Mouse (Mus musculus) cerebellum, postnatal 25 days (tissue): ENCODE measurements around the gene Ugt1a6a.
"Not testable (repeated sequence)": the region's sequence is repeated elsewhere in the genome, so short reads cannot be mapped to it uniquely, and the experiment has no call there.

Source experiments
- DNase-seq, 2 experiments: peaks; one replicate each; pipeline ENCODE4 v3.0.0; 2021; ENCODE audit warnings: mixed read lengths in 2 of 2

Ugt1a6a gene

DNA sequence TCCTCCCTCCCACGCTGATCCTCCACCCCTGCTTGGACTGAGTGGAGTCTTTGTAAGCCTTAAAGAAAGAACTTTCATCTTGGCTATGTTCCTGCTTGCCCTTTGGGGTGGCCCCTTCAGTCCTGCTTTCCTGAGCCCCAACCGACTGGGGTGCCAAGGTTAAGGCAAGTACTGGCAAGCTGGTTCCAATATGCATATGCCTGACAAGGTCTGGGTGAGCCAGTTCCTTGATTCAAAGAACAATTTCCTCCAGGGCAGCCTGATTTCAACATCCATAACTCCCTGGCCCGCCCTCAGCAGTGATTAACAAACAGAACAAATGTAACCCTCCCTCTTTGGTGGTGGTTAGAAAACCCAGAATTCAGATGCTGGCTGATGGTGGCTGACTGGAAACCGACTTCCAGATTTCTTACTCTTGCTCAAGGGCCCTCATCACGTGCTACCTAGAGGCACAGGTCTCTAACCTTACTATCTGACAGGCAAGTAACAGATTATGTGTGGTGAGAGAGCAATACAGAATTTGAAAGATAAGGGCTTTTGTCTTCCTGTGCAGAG lies at the start of gene Ugt1a6a:
Gene Ugt1a6a (plus strand): TSS at position 353 of the 555 bp plus-strand sequence.
- not testable (repeated sequence) for DNase-seq

DNA sequence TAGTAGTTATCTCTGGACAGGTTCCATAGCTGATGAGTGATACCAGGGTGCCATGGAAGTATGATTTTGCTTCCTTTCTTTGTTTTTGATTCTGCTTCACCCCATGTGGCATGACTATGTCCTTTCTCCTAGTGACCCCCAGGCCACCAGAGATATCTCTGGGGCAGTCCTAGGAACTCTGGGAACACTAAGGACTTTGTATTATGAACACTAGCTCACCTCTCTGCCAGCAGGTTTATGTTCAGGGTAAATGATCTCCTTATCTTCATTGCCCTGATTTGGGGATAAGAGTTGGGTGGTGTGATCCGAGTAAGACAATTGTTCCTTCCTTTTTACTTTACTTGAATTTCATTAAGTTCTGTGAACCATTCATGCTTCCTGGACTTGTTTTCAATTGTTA lies 48.5 kb upstream of the Ugt1a6a start:
- no peak for DNase-seq

DNA sequence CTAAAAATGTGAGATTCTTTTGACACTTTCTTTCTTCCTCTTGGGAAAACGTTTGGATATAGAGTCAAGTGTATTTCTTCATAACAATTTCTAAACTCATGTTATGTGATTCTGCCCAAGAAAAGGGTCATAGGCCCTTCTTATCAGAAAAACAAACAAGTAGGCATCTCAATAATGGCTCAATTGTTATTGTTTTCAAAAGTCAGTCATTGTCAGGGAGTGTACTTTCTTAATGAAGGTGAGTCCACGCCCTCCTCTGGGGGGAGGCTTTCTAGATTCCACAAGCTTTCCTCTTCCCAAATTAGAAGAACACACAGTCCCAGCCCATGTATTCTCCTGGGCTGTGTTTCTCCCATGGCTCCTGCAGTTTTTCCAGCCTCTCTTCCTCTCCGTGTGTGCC lies 47.1 kb upstream of the Ugt1a6a start, which contains the start of gene Ugt1a8:
Gene Ugt1a8 (plus strand): TSS at position 301 of the 400 bp plus-strand sequence.
- DNase-seq, result no peak

DNA sequence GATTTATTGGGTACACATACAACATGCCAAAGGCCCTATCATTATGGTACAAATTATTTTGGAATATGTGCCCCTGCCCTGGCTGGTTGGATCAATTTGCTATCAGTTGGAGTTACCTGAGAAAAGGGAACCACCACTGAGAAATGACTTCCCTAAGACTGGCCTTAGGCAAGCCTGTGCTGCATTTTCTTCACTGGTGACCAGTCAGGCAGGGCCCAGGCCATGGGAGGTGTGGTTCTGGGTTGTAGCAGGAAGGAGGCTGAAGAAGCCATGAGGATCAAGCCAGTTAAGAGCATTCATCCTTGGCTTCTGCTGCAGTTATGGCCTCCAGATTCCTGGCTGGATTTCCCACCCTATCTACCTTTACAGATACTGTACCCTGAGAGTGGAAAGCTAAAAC lies 42.3 kb upstream of the Ugt1a6a start:
- DNase-seq, result no peak

DNA sequence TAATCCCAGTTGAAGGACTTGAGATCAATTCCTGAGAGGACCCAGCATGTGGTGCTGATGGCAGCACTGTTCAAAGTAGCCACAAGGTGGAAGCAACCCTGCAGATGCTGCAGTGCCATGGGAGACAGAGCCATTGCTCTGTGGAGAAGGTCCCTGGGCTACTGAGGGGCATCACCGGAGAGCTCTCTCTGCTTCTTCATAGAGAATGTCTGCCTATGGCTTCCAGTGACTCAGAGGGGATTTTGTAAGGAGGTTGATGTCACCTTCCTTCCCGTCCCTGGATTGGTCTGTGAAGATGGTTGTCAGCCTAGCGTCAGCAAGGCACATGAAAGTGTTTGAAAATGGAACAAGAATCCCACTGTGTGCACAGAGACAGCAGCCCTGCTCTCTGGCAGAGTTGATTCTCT lies 40.3 kb upstream of the Ugt1a6a start:
- DNase-seq, result not testable (repeated sequence)

DNA sequence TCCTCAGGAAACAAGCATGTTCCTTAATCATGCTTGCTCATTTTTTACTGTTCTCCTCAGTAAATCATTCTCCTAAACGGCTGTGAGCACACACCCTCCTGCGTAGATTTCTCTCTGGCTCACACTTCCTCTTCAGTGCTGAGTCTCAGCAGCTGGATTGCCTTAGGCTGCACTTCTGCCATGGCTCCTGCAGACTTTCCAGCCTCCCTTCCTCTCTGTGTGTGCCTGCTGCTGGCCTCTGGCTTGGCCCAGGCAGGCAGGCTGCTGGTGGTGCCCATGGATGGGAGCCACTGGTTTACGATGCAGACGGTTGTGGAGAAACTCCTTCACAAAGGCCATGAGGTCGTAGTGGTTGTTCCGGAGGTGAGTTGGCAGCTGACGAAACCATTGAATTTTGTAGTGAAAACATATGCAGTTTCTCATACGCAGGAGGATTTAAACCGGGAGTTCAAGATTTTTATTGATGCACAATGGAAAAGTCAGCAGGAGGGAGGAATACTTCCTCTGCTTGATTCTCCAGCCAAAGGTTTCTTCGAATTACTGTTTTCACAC lies 39.6 kb upstream of the Ugt1a6a start, which contains the start of gene Ugt1a7c:
Gene Ugt1a7c (plus strand): TSS at position 122 of the 552 bp plus-strand sequence.
- no peak for DNase-seq

DNA sequence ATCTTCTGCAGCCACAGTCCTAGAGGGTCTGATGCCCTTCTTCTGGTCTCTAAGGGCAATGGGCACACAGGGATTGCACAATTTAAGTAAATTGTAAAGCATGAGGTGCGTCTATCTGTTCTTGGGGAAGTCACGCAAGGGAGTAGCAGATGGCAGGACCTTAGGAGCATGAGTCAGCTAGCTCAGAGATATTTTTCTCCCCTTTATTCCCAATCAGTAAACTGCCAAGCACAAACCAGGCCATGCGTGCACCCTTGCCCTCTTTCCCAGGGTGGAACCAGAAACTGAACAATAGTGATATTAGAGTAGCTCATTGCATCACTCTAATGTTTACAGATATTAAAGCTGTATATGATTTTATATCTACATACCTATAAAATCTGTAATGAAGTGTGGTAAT lies 36.1 kb upstream of the Ugt1a6a start:
- peak in 1 of 2 experiments; percentile 3 for DNase-seq

DNA sequence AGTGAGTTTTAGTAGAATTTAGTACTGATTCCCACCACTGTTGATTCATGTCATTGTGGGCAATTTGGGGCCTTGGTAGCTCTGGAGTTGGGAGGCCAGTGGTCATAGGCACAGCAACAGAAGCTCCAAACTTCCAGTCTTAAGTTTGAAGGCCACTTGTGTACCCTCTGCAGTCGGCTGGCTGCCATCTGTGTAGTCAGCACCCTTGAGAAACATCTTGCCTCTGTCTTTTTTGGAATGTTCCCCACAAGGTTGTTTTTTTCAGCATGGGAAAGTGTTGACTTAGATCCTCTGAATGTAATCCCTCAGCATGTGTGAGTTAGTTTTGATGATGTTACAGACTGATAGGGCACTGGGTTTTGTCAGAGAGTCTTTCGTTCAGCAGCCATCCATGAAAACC lies 34.9 kb upstream of the Ugt1a6a start:
- DNase-seq, result not testable (repeated sequence)

DNA sequence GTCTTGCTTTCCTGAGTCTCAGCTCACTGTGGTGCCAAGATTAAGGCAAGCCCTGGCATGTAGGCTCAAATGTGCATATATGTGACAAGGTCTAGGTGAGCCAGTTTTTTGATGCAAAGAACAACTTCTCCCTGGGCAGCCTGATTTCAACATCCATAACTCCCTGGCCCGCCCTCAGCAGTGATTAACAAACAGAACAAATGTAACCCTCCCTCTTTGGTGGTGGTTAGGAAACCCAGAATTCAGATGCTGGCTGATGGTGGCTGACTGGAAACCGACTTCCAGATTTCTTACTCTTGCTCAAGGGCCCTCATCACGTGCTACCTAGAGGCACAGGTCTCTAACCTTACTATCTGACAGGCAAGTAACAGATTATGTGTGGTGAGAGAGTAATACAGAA lies 31.6 kb upstream of the Ugt1a6a start, which contains the start of gene Ugt1a6b:
Gene Ugt1a6b (plus strand): TSS at position 234 of the 400 bp plus-strand sequence.
- DNase-seq, result not testable (repeated sequence)

DNA sequence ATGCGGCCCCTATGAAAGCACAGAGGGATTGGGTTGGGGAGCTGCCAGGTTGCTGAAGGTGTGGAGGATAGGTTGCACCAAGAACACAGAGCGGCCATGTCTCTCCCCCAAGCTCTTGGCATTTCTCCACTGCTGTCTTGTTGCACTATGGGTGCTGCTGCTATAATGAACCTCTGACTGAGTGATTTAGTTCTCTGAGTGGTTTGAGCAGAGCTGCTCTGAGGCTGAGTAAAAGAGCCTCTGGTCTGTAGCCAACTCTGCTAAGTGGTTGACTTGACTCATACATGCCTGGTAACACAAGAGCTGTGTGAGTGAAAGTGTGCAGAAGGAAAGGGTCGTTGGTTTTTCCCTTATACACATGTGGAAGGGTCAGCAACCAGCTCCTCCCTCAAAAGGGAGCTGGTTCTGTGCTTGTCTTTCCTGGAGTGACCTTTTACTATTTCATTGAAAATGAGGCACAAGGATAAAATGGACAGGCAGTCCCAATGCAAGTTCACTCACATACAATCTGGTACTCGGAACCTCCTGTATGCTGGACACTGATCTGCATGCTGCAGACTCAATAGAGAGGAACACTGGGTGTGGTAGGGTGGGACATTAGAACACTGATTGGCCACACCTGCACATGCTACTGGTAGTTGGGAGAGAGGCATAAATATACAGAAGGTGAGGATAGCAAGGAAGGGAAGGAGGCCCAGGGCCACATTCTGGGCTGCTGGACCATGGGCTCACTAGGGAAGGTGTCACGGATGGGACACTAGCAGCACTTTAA lies 30.7 kb upstream of the Ugt1a6a start:
- not testable (repeated sequence) for DNase-seq

DNA sequence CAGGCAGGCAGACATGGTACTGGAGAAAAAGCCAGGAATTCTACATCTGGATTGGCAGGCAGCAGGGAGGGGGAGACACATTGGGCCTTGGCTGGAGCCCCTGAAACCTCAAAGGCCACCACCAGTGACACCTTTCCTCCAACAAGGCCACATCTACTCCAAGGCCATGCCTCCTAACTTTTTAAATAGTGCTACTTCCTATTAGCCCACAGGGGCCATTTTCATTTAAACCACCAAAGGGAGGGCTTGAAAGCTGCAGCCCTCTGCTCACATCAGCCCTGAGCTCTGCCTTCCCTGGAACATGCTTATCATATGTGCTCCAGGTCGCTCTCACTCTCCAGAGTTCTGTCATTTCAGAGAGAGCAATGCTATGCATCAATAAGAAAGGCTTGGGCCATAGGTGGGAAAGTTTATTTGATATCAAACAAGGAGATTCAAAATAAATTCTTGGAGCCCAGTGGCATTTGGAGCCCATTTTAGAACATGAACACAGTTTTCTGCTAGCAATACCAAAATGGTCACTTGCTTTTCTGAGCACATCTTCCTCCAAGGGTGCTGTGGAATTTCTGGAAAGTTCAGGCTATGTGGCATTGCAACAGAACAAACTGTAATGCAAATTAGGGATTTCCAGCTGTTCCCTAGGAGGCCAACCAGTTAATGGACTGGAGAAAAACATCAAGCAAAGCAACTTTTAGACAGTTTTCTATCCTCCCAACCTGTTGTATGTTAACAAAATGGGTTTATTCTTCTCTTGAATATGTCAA lies 29.8 kb upstream of the Ugt1a6a start:
- no peak for DNase-seq

DNA sequence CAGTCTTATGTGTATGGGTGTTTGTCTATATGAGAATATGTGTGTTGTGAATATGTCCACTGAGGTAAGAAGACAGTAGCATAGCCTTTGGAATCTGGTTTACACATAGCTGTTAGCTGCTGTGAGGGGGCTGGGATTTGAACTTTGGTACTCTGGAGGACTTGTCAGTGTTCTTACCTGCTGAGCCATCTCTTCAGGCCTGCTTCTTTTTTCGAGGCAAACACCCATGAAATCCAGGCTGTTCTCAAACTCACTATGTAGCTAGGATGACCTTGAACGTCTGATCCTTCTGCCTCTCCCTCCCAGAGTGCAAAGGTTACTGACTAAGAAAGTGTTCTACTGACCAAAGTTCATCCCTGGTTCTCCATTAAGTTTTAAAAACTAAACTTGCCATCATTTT lies 29.0 kb upstream of the Ugt1a6a start:
- no peak for DNase-seq

DNA sequence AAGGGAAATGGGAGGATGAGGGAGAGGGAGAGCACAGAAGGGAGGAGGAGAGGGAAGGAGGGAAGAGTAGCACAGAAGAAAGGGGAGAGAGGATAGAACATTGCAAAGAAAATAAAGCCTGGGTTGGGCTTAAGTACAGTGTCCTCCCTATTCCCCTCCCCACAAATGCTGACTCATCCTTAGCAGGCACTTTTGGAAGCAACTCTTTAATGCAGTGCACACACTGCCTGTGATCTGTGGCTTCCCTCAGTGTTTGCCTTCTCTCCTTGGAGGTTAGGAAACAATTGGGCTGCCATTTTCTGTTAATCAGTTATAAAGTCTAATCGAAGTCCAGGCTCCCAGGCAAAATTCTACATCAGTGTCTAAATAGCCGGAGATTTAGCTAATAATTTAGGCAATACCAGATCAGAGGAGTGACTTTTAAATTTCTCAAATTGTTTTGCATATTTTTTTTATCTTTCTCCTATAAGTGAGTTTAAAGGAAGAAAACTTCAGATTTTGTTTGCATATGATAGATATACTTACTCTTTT lies 25.5 kb upstream of the Ugt1a6a start:
- DNase-seq, result not testable (repeated sequence)

DNA sequence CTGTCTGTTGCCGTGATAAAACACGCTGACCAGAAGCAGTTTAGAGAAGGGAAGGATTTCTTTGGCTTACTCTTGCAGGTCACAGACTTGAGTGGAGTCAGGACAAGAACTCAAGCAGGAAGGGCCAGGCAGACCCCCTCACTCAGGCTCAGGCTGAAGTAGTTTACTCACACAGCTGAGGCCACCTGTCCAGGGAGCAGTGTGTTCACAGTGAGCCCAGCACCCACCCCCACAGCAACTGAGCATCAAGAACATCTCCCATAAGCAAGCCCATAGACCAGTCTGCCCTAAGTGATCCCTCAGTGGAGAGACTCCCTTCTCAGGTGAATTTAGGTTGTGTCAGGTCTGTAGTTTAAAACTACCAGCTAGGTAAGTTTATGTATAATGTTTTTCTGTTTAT lies 25.0 kb upstream of the Ugt1a6a start:
- DNase-seq, result not testable (repeated sequence)

DNA sequence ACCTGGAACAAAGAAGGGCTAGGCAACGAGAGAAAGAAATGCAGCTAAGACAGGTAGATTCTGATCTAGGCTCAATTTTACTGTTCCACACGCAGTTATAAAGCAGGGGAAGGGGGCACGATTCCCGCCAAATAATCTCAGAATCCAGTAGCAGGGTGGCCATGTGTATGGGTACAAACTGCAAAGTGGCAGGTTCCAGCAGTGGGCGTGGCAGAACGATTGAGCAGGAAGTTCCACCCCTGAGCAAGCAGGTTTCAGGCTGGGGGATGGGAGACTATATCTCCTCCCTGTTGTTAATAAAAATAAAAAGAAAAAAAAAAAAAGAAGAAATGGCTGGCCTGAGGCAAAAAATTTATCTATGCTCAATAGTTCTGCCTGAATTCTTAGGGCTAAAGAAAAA lies 21.8 kb upstream of the Ugt1a6a start:
- not testable (repeated sequence) for DNase-seq

DNA sequence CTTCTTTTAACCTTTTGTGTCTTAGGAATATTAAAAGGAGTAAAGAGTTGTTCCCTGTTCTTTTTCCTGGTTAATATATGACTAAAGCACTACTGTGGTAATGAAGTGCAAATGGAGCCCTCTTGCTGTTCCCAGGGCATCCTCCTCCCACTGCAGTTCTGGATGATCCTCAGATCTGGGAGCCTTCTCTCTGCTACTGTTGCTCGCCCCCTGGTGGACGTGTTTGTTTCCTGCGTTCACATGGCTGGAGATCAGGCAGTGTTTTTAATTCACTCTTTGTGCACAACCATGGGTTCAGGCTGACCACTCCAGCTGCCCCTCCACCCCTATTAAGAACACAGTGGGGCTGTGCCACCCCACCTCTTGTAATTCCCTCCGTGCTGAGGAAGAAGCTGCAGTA lies 14.1 kb upstream of the Ugt1a6a start:
- DNase-seq, result not testable (repeated sequence)

DNA sequence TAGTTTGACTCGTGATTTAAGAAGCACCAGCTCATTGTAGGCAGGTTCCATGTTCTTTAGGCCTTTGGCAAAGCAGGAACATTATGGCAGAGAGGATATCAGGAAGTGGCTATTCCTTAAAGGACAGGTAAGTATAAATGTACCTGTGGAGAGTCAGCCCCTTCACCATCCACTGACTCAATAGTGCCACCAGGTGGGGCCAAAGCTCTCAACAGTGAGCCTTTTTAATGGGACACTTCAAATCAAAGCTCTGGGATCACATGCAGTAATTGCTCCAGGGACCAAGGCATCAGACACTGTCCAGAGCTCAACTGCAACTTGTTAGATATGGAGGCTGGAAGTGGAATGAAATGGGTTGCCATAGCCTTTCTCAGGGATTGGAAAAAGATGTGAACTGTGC lies 13.1 kb upstream of the Ugt1a6a start:
- peak in 1 of 2 experiments; percentile 15 for DNase-seq

DNA sequence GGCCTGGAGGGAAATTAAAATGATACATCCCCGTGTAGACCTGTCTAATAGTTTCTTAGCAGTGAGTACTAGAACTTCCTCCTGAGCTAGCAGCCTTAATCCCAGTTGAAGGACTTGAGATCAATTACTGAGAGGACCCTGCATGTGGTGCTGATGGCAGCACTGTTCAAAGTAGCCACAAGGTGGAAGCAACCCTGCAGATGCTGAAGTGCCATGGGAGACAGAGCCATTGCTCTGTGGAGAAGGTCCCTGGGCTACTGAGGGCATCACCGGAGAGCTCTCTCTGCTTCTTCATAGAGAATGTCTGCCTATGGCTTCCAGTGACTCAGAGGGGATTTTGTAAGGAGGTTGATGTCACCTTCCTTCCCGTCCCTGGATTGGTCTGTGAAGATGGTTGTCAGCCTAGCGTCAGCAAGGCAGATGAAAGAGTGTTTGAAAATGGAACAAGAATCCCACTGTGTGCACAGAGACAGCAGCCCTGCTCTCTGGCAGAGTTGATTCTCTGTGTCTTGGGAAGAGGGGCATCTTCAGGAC lies 8.7 kb upstream of the Ugt1a6a start:
- DNase-seq, result not testable (repeated sequence)

DNA sequence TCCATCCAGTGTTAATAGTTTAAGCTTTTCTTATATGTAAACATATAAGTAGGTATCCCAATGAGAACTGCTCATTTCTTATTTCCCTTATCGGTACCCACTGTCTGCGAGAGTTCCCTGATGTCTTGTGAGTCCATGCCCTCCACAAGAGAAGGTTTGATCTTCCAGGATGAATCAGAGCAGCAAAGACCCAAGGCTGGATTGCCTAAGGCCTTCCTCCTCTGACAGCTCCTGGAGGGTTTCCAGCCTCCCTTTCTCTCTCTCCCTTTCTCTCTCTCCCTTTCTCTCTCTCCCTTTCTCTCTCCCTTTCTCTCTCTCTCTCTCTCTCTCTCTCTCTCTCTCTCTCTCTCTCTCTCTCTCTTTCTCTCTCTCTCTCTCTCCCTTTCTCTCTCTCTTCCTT lies 5.5 kb upstream of the Ugt1a6a start:
- not testable (repeated sequence) for DNase-seq

DNA sequence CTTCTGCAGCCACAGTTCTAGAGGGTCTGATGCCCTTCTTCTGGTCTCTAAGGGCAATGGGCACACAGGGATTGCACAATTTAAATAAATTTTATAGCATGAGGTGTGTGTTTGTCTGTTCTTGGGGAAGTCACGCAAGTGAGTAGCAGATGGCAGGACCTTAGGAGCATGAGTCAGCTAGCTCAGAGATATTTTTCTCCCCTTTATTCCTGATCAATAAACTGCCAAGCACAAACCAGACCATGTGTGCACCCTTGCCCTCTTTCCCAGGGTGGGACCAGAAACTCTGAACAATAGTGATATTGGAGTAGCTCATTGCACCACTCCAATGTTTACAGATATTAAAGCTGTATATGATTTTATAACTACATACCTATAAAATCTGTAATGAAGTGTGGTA lies 4.4 kb upstream of the Ugt1a6a start:
- DNase-seq, result not testable (repeated sequence)

DNA sequence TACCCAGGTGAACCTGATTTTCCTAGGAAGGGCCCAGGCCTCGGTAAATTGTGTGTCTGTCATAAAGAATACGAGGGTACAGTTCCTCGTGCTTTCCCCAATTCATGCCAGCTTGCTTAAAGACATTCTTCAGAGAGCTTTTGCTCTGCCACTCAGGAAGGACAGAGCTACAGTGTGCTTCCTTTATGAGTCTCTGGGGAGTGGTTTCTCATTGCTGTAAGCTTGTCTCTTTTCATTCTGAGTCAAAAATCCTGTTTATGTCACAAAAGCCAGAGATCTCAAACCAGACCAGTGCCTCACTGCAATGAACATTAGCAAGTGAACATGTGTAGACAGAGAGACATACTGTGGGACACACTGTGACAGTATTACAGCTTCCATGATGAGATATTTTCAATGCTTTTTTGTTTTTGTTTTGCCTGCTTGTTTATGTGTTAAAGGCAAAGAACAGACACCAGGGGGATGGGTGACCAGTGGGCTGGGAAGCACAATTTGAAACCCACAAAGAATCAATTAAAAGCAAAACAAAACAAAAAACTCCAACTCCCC lies 627 bp upstream of the Ugt1a6a start:
- DNase-seq, result no peak

DNA sequence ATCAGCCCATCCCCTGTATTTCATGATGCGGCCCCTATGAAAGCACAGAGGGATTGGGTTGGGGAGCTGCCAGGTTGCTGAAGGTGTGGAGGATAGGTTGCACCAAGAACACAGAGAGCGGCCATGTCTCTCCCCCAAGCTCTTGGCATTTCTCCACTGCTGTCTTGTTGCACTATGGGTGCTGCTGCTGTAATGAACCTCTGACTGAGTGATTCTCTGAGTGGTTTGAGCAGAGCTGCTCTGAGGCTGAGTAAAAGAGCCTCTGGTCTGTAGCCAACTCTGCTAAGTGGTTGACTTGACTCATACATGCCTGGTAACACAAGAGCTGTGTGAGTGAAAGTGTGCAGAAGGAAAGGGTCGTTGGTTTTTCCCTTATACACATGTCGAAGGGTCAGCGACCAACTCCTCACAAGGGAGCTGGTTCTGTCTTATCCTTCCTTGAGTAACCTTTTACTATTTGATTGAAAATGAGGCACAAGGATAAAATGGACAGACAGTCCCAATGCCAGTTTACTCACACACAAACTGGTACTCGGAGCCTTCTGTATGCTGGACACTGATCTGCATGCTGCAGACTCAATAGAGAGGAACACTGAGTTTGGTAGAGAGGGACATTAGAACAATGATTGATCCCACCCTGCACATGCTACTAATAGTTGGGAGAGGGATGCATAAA lies 758 bp downstream of the Ugt1a6a start:
- DNase-seq, result not testable (repeated sequence)
